Mouse (Mus musculus): ENCODE results near the gene Sh3tc1.

Sh3tc1 gene

DNA sequence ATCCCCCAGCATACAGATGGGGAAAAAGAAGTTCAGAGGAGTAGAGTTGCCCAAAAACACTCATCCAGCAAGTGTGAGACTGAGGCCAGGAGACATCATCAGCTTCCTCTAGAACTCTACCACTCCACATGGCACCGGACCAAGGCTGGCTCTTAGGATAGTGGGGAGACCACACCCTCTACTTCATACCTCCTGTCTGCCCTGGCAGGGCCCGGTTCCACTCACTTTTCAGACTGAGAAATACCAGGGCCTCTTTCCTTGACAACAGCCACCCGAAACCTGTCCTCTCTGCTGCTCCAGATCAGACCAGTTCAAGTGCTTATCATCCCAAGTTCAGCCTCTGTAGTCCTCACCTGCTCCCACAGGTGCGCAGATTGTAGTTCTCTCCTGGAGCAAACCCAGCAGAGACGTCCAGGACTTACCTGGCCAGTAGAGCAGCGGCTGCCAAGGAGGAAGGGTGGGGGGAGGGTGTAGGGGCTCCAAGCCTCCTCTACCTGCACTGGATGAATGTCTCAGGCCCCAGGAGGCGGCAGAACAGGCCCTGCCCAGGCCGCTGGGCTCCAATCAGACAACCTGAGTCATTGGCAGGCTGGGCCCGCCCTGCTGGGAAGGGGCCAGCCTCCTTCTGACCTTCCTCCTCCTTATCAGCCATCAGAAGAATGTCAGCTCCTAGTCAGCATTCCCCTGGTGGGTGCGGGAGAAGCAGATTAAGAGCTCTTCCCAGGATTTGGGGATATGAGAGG lies at the start of gene Sh3tc1:
Sh3tc1 (minus strand) TSS at position 452 of the 743 bp plus-strand sequence.
- peak; percentile 74 to 92 for DNase-seq

DNA sequence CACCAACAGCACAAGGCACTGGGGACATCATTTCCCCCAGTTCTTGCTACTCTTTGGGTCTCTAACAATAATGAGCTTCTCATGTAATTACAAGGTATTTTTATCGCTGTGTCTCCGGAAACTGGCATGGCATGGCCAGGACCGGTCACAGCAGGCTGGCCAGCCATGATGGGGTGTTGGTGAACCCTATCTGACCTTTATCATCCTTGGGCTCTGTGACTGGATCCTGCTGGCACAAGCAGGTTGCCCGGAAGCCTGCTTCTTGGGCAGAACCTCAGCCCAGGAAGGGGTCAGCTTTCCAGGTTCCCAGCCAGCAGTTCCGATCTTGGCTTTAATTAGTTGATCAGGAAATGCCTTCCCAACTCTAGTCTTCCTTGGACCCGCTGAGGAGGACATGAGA lies 48.9 kb upstream of the Sh3tc1 start:
- peak in 1 of 2 experiments; percentile 3 for DNase-seq

- DNase-seq: no peak
Observed at GRCm38 (mm10) chr5:35787847-35788246, 48.1 kb upstream of the Sh3tc1 start.

DNA sequence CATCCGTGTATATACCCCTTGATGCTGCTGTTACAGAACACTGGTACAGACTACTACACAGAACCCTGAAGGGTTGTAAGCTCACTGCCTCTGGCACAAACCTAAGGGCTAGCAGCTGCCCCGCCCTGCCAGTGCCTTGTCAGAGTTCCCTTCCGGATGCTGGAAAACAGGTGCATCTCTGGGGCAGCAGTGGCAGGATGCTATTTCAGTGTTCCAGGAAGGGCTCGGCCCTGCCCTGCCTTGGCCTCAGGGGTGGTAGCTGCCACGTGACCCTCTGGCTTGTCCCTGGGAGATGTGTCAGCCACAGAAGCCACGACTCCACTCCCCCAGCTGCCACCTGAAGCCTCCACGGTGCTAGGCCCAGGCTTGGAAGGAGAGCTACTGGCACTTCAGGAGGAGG lies 46.1 kb upstream of the Sh3tc1 start:
- DNase-seq: peak in 1 of 2 experiments; percentile 40

- no peak for DNase-seq
Observed at GRCm38 (mm10) chr5:35782648-35783180, 42.9 kb upstream of the Sh3tc1 start.

DNA sequence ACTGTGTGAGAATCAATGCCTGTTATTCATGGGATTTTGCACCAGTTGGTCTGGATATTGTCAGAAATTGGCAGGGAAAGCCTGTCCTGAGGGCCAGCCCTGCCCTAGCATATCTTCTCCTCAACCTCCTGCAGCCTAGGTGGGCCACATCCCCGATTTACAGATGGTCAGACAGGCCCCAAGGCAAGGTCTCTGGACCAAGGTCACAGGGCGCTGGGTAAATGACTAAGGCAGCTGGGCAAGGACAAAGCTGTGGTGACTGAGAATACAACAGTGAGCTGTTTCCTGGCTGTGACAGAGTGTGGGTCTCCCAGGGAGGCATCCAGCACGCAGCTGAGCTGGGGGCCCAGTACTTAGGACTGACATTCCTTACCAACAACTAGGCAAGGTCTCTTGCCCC lies 41.3 kb upstream of the Sh3tc1 start:
- no peak for DNase-seq

GRCm38 (mm10) chr5:35774137-35774424 lies 34.3 kb upstream of the Sh3tc1 start:
- peak in 1 of 2 experiments; percentile 6 for DNase-seq

GRCm38 (mm10) chr5:35773274-35774136 lies 33.7 kb upstream of the Sh3tc1 start:
- DNase-seq: peak; percentile 55

GRCm38 (mm10) chr5:35770891-35771663 lies 31.3 kb upstream of the Sh3tc1 start:
- DNase-seq: no peak

DNA sequence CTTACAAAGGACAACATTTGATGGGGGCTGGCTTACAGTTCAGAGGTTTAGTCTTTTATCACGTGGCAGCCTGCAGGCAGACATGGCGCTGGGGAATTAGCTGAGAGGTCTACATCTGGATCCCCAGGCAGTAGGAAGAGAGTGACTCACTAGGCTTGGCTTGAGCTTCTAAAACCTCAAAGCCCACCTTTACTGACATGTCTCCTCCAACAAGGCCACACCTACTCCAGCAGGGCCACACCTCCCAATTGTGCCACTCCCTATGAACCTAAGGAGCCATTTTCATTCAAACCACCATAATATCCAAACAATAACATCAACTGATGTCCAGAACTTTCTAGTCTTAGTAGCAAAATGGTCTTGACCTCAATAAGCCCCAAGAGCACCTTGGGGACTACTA lies 30.5 kb upstream of the Sh3tc1 start:
- no peak for DNase-seq

- no peak for DNase-seq
Observed at GRCm38 (mm10) chr5:35768997-35769396, 29.2 kb upstream of the Sh3tc1 start.

DNA sequence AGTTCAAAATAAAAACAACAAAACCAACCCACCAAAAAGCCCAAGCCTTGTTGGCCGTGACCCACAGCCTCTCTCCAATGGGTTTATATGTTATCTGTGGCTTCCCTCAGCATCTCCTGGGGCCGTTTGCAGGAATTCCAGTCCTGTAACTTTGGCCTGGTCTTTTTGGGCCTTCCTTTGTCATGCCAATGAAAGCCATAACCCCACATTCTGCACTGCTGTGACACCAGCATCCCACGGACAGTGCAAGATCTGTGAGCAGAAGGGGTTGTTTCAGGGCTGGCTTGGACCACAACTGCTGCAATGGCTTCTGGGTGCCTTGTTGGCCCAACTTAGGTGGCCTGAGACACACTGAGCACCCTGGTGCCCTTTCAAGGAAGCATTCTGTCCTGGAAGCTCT lies 28.7 kb upstream of the Sh3tc1 start:
- no peak for DNase-seq

GRCm38 (mm10) chr5:35765909-35766308 lies 26.1 kb upstream of the Sh3tc1 start:
- DNase-seq: peak; percentile 44 to 72

DNA sequence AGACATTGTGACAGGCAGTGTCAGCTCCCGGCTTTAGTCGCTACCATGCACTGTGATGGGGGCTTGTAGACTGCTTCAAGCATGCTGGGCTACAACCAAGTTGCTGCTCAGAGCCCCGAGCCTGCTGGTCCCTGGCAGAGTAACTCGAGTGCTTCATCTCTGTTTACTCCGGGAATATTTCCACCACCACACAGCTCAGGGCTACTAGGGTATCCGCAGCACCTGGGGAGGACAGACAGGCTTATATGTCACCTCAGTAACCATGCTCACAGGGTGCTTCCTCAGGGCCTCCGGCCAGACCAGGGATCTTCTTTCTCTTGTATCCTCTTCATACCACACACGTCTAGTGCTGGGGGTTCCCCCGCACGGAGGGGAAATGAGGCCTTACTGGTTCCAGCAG lies 23.1 kb upstream of the Sh3tc1 start:
- no peak for DNase-seq

- peak; percentile 75 to 76 for DNase-seq
Observed at GRCm38 (mm10) chr5:35762388-35762787, 22.6 kb upstream of the Sh3tc1 start.

DNA sequence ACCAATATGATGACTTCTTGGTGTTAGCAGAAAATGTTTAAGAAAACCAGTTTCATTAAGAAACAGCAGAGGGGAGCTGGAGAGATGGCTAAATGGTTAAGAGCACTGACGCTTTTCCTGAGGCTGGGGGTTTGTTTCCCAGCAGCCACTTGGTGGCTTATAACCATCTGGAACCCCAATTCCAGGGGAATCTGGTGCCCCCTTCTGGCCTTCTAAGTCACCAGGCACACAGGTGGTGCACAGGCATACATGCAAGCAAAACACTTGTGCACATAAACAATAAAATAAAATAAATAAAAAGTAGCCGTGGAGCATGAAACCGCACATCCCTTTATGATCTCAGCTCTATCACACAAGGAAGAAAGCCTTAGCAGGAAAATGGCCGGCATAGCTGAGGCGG lies 21.5 kb upstream of the Sh3tc1 start:
- DNase-seq: no peak

GRCm38 (mm10) chr5:35758081-35759053 lies 18.6 kb upstream of the Sh3tc1 start:
- DNase-seq: no peak

- peak; percentile 92 to 97 for DNase-seq
Observed at GRCm38 (mm10) chr5:35757639-35758001, 17.8 kb upstream of the Sh3tc1 start, which contains the start of gene Ablim2. TSS of gene Ablim2 (plus strand) at chr5:35757880.

DNA sequence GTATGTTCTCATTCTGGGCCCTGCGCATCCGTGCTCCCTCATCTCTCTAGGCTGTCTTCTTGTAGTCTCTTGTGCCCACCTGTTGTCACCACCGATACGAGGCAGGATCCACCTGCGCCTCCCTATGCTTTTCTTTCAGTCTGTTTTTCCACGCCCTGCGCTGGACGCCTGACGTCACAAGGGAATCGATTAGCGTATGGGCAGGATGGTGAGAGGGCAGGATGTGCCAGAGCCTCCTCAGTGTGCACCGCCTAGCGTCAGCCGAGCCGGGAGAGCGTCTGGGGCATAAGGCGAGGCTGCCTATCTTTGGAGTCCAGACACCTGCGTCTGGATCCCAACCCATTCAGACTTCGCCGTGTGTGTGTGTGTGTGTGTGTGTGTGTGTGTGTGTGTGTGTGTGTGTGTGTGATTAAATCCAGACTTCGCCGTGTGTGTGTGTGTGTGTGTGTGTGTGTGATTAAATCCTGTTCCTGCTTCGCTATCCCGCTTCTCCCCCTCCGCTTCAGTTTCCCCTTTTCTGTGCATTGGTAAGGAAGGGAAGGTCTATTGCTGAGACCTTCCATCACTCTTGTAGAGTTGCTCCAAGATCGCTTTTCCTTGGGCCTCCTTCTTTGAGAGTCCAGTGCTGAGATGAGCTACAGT lies 17.3 kb upstream of the Sh3tc1 start:
- no peak for DNase-seq

GRCm38 (mm10) chr5:35756020-35756419 lies 16.2 kb upstream of the Sh3tc1 start:
- DNase-seq: no peak

GRCm38 (mm10) chr5:35755131-35755733 lies 15.4 kb upstream of the Sh3tc1 start:
- peak; percentile 79 to 82 for DNase-seq

All from kidney, postnatal 25 days (tissue).